Mouse (Mus musculus) Muller cell, postnatal 12 days (primary cell): Measurements from ENCODE around the gene Sphk2.

ENCODE experiments used
- DNase-seq: peaks from one replicate; pipeline ENCODE4 v3.0.0-alpha.2; 2015; ENCODE audit errors: inconsistent ontology term

The Sphk2 gene

GRCm38 (mm10) chr7:45725151-45725550, 7.3 kb upstream of the Sphk2 start:
- no peak for DNase-seq

- no peak for DNase-seq
These were observed 6.0 kb upstream of the Sphk2 start for GRCm38 (mm10) chr7:45723781-45724180.

- no peak for DNase-seq
These were observed 5.5 kb upstream of the Sphk2 start for GRCm38 (mm10) chr7:45723301-45723700.

- no peak for DNase-seq
These were observed 4.5 kb upstream of the Sphk2 start for GRCm38 (mm10) chr7:45722348-45722713.

GRCm38 (mm10) chr7:45721642-45722347, 4.0 kb upstream of the Sphk2 start:
- no peak for DNase-seq

GRCm38 (mm10) chr7:45721234-45721571, 3.4 kb upstream of the Sphk2 start:
- DNase-seq, result no peak

GRCm38 (mm10) chr7:45720413-45721233, 2.8 kb upstream of the Sphk2 start, which contains the start of gene Fam83e:
Gene Fam83e, plus strand, starts transcription at chr7:45721212.
- DNase-seq, result no peak

GRCm38 (mm10) chr7:45719738-45720412, 2.1 kb upstream of the Sphk2 start:
- DNase-seq, result no peak

- DNase-seq, result no peak
These were observed 1.4 kb upstream of the Sphk2 start for GRCm38 (mm10) chr7:45719180-45719579.

GRCm38 (mm10) chr7:45718331-45718730, 529 bp upstream of the Sphk2 start:
- DNase-seq, result no peak

- DNase-seq, result no peak
These were observed 567 bp downstream of the Sphk2 start for GRCm38 (mm10) chr7:45716952-45717917.

GRCm38 (mm10) chr7:45716460-45716857, 1.3 kb downstream of the Sphk2 start:
- DNase-seq, result no peak

GRCm38 (mm10) chr7:45715741-45716459, 1.9 kb downstream of the Sphk2 start:
- no peak for DNase-seq

GRCm38 (mm10) chr7:45715090-45715708, 2.6 kb downstream of the Sphk2 start, which contains the start of gene Rpl18:
Gene Rpl18, plus strand, starts transcription at chr7:45715457.
- peak; percentile 98 for DNase-seq

GRCm38 (mm10) chr7:45714630-45715089, 3.1 kb downstream of the Sphk2 start:
- no peak for DNase-seq

GRCm38 (mm10) chr7:45713881-45714520, 3.8 kb downstream of the Sphk2 start:
- DNase-seq, result no peak

- DNase-seq, result no peak
These were observed 4.4 kb downstream of the Sphk2 start for GRCm38 (mm10) chr7:45713396-45713795.

- peak; percentile 49 for DNase-seq
These were observed 5.6 kb downstream of the Sphk2 start for GRCm38 (mm10) chr7:45712022-45712757.
